Mouse (Mus musculus) heart, adult 2 months (tissue): ENCODE data around the gene Dock8.

Source experiments
- CTCF ChIP-seq: fragments of 200-600 bp; IDR thresholded peaks from 2 replicates; pipeline ENCODE4 v1.8.1; 2022; ENCODE audit warnings: antibody characterized with exemption, mild to moderate bottlenecking, moderate library complexity
- EP300 ChIP-seq: fragments of 200-500 bp; IDR thresholded peaks from 2 replicates; pipeline ENCODE4 v1.6.1; 2011; ENCODE audit warnings: low read depth, low read length, control low read depth; ENCODE audit not compliant: insufficient read depth
- POLR2A ChIP-seq: fragments of 200-500 bp; IDR thresholded peaks from 2 replicates; pipeline ENCODE4 v1.6.1; 2011; ENCODE audit warnings: mild to moderate bottlenecking, low read depth, low read length, control low read depth; ENCODE audit not compliant: insufficient read depth

GRCm38 (mm10) chr19:25042973-25043372, 43.6 kb downstream of the Dock8 start:
- TF ChIP-seq CTCF (no peak), POLR2A (no peak), EP300 (no peak)
